Mouse (Mus musculus): ENCODE measurements around the gene Mob3c. TPM values are rescaled to one million over a fixed set of nuclear protein-coding genes. Genes with fewer than 3 reads are reported as not detected.

Mob3c gene
- 19.3 and 30.2 TPM in 2 replicates for polyA plus RNA-seq (2012; ENCODE audit: insufficient read depth, low replicate concordance)

DNA sequence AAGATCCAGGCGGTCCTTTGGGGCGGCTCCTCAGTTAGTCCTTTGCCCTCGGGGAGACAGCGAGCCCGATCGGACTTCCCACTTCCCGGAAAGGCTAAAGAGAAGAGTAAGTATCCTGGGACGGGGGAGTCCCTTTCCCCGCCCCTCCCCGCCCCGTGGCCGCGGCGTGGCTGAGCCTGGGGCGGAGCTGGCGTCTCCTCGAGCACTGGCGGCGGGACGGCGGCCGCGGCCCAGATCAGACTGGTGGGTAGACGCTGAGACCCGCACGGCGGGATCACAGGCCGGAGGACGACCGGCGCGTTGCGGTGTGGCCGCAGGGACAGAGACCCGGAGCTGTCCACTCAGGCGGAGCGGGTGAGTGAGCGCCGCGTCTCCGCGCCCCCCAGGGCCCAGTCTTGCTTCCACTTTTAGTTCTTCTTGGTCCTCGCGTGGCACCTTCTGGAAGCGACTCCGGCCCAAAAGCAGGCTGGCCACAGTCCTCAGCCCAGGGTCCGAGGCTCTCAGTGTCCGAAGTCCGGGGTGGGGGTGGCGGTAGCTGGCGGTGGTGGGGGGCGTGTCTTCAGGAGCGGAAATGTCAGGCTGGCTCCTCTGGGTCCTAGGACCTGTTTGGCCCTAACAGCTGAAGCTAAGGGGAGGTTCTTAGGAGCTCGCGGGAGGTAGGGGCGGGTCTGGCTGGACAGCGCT, at the start of gene Mob3c:
Gene Mob3c (plus strand): TSS at position 205 of the 684 bp plus-strand sequence.
- Histone ChIP-seq H3K36me3 (replicated peaks; ENCODE audit: low read length) (peaks cover 50% of the 10 kb centered on the region), H3K9me3 (no peaks in the 10 kb centered on the region), H3K4me1 (peaks cover 92% of the 10 kb centered on the region), H3K27me3 (replicated peaks) (no peaks in the 10 kb centered on the region), H3K4me3 (replicated peaks) (peak within 1 kb of the TSS; percentile 92)
- TF ChIP-seq FLI1 (IDR thresholded peaks at IDR 0.05; ENCODE audit: low read length): no peak
- no peak for TF ChIP-seq GATA1 (IDR thresholded peaks at IDR 0.05; ENCODE audit: borderline replicate concordance, low read length)

DNA sequence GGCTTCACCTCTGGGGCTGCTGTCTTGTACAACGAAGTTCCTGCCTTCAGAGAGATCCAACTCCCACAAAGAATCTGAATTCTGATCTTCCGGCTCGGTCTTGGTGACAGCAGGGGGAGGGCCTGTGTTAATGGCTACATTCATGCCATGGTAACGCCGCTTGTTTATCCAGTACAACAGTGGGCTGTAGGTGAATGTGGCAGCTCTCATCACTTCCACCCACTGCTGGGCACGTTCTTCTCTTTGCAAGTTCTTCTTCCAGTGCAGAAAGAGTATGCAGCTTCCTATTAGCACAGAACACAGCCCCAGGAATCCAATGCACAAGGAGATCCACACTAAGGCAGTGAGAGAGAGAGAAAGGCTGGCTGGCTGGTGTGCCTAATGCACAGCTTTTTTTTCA, 47.6 kb upstream of the Mob3c start:
- Histone ChIP-seq H3K36me3 (replicated peaks; ENCODE audit: low read length) (peaks cover 41% of the 10 kb centered on the region), H3K4me1 (peaks cover 51% of the 10 kb centered on the region), H3K9me3 (peaks cover 3% of the 10 kb centered on the region; the same call in 1 of the 2 replicates), H3K27me3 (replicated peaks) (no peaks in the 10 kb centered on the region), H3K4me3 (replicated peaks) (no peak overlapping the region)
- TF ChIP-seq FLI1 (IDR thresholded peaks at IDR 0.05; ENCODE audit: low read length): no peak
- no peak for TF ChIP-seq GATA1 (IDR thresholded peaks at IDR 0.05; ENCODE audit: borderline replicate concordance, low read length)

DNA sequence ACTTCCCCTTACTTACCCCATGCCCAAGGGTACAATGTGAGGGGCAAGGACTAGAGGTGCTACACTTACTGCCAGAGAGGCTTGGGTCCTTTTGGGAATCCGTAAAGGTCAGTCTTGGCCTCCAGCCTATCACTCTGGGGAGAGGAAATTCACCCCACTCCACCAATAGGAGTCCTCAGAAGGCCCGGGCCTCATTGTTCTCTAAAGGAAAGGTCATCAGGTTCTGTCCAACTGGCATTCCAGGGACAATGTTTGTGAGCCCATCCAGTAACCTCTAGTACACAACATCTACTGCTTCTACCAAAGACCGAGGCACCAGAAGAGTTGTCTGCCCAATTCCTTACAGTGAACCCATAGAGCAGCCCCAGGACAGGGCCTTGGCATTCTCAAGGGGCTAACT, 47.0 kb upstream of the Mob3c start, which contains the start of gene Tex38:
Gene Tex38 (minus strand): TSS at position 101 of the 400 bp plus-strand sequence.
- Histone ChIP-seq H3K4me3 (replicated peaks) (no peak within 1 kb of the TSS), H3K4me1 (peaks cover 57% of the 10 kb centered on the region), H3K27me3 (replicated peaks) (no peaks in the 10 kb centered on the region), H3K9me3 (peaks cover 3% of the 10 kb centered on the region; the same call in 1 of the 2 replicates), H3K36me3 (replicated peaks; ENCODE audit: low read length) (peaks cover 36% of the 10 kb centered on the region)
- TF ChIP-seq GATA1 (IDR thresholded peaks at IDR 0.05; ENCODE audit: borderline replicate concordance, low read length) (no peak), FLI1 (IDR thresholded peaks at IDR 0.05; ENCODE audit: low read length) (no peak)

DNA sequence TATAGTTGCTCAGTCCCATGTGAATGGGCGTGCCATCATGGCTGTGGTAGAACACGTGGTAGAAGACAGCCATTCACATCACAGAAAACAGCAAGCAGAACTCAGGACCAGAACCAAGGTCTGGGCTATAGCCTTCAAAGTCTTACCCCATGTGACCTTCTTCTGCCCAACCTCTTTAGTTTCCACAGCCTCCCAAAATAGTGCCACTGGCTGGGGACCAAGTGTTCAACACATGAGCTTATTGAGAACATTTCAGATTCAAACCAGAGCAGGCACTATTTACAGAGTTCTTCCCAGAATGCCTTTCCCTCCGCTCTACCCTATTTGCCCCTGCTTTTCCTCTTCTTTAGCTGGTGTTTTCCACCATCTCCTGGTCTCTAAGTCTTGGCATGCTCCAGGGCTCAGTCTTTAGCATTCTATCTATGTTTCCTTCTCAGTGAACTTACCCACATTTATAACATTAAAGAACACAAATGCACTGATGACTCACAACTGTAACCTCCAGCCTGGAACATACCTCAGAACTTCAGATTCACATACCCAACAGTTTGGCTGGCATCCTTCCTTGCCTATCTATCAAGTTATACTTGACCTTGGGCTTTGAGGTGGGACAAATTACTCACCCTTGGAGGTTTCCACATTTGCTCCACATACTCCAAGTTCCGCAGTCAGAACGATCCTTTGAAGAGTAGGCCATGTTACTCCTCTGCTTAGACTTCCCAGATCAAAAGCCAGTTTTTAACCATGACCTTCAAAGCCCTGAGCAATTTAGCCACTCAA, 45.7 kb upstream of the Mob3c start:
- Histone ChIP-seq H3K4me3 (replicated peaks) (no peak overlapping the region), H3K36me3 (replicated peaks; ENCODE audit: low read length) (peaks cover 29% of the 10 kb centered on the region), H3K27me3 (replicated peaks) (no peaks in the 10 kb centered on the region), H3K4me1 (peaks cover 64% of the 10 kb centered on the region), H3K9me3 (peaks cover 3% of the 10 kb centered on the region; the same call in 1 of the 2 replicates)
- no peak for TF ChIP-seq GATA1 (IDR thresholded peaks at IDR 0.05; ENCODE audit: borderline replicate concordance, low read length)
- TF ChIP-seq FLI1 (IDR thresholded peaks at IDR 0.05; ENCODE audit: low read length): no peak

DNA sequence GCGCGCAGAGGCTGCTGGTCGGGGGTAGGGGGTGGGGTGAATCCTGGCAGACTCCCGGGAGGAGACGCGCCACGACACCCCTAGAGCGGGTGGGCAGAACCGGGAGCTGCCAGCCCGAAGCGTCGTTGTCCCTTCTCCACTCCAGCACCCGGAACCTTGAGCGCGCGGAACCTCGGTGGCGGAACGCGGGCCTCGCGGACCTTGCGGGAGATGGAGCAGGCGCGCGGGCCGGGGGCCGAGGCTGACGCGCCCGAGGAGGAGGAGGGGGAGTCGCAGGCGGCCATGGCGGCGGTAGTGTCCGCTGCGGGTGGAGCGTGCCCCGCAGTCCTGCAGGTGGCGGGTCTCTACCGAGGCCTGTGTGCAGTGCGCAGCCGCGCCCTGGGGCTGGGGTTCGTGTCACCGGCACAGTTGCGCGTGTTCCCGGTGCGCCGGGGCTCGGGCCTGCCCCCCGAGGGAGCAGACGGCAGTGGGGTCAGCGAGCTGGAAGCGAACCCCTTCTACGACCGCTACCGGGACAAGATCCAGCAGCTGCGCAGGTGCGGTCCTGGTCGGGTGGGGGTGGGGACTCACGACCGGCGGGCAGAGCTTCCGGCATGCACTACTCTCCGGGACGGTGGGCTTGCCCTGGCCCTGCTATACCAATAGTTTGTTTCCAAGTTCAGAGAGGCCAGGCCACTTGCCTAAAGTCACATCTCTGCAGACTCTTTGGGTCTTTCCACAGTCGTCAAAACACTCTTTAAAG, 43.0 kb upstream of the Mob3c start, which contains the start of gene Atpaf1:
Gene Atpaf1 (plus strand): TSS at position 44 of the 742 bp plus-strand sequence.
- Histone ChIP-seq H3K4me1 (peaks cover 54% of the 10 kb centered on the region), H3K36me3 (replicated peaks; ENCODE audit: low read length) (peaks cover 37% of the 10 kb centered on the region), H3K9me3 (peaks cover 3% of the 10 kb centered on the region; the same call in 1 of the 2 replicates), H3K27me3 (replicated peaks) (no peaks in the 10 kb centered on the region), H3K4me3 (replicated peaks) (peak within 1 kb of the TSS; percentile 95)
- TF ChIP-seq GATA1 (IDR thresholded peaks at IDR 0.05; ENCODE audit: borderline replicate concordance, low read length): no peak
- no peak for TF ChIP-seq FLI1 (IDR thresholded peaks at IDR 0.05; ENCODE audit: low read length)

DNA sequence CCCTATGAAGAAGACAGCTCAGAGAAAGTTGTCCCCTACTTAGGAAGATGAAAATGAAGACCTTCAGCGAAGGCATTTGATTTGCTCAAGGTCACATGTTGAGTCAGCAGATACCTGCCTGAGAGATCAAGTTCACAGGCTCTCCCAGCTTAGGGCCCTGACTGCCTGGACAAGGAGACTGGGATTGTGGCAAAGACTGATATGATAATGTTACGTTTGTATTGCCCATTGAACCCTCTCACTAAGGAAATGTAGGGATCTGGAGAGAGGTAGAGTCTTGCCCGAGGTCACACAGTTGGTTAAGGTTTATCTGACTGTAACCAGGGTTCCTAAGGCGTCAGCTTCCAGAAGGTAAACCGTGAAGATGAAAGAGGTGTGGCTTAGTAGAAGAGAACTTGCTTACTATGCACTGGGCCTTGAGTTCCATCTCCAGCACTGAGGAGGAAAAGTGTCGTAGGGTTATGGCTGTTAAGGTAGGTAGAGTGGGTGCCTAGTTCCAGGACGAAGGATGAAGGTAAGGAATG, 42.3 kb upstream of the Mob3c start:
- peaks cover 3% of the 10 kb centered on the region; the same call in 1 of the 2 replicates for H3K9me3 ChIP-seq
- TF ChIP-seq GATA1 (IDR thresholded peaks at IDR 0.05; ENCODE audit: borderline replicate concordance, low read length): no peak
- no peak for TF ChIP-seq FLI1 (IDR thresholded peaks at IDR 0.05; ENCODE audit: low read length)
- no peaks in the 10 kb centered on the region for H3K27me3 ChIP-seq (replicated peaks)
- peaks cover 47% of the 10 kb centered on the region for H3K4me1 ChIP-seq
- peak overlapping the region; percentile 95 for H3K4me3 ChIP-seq (replicated peaks)
- H3K36me3 ChIP-seq (replicated peaks; ENCODE audit: low read length): peaks cover 43% of the 10 kb centered on the region

DNA sequence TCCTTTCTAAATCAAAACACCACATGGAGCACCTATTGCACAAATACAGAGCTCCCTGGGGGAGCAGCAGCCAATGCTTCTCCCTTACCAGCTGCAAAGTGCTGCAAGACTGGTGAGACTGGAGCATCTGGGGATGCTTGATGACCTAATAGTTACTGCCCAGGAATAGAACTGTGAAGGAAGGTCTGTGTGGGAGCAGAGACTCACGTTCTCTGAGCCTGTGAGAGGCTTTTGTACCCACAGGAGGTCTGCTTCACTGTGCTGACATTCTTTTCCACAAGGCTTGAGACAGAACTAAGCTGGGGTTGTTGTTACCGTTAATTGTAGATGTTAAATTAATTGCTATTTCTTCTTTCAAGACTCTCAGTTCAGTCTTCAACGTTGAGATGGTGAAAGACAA, 37.0 kb upstream of the Mob3c start:
- TF ChIP-seq GATA1 (IDR thresholded peaks at IDR 0.05; ENCODE audit: borderline replicate concordance, low read length): no peak
- no peak for TF ChIP-seq FLI1 (IDR thresholded peaks at IDR 0.05; ENCODE audit: low read length)
- no peaks in the 10 kb centered on the region for H3K27me3 ChIP-seq (replicated peaks)
- peaks cover 49% of the 10 kb centered on the region for H3K4me1 ChIP-seq
- H3K9me3 ChIP-seq: no peaks in the 10 kb centered on the region
- peaks cover 86% of the 10 kb centered on the region for H3K36me3 ChIP-seq (replicated peaks; ENCODE audit: low read length)
- H3K4me3 ChIP-seq (replicated peaks): no peak overlapping the region

DNA sequence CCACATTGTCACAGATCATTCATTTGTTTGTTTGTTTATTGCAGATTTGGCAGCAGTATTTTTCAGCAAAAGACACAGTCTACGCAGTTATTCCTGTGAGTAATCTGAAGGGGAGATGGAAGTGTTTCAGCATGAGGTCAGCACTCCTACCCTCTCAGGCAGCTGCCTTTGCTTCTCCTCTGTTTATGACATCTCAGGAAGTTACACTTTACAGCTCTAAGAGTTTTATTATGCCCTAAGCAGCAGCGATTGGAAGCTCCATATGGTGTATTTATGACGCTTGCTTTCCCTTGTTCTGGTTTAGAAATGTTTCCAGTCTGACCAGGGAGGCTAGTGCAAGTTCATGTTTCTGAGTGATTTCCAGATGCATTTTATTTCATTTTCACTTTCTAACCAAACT, 32.5 kb upstream of the Mob3c start:
- TF ChIP-seq FLI1 (IDR thresholded peaks at IDR 0.05; ENCODE audit: low read length) (no peak), GATA1 (IDR thresholded peaks at IDR 0.05; ENCODE audit: borderline replicate concordance, low read length) (no peak)
- H3K36me3 ChIP-seq (replicated peaks; ENCODE audit: low read length): peaks cover 91% of the 10 kb centered on the region

DNA sequence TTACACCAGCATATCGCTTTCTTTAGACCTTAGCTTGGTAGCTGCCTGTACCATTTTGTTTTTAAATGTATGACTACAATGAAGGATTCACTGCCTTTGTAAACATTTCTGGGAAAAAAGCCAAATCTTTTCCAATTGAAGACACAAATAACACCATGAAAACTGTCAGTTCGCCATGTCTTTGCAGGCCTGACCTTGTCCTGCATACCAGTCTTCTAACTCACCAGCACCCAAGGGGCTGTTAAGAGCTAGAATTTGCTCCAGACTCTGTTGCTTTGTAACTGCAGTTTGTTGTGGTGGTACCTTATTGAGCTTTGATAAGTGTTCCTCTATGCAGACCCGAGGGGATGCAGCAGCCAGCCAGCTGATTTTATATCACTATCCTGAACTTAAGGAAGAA, 27.9 kb upstream of the Mob3c start:
- H3K36me3 ChIP-seq (replicated peaks; ENCODE audit: low read length): peaks cover 85% of the 10 kb centered on the region
- H3K4me1 ChIP-seq: peaks cover 19% of the 10 kb centered on the region
- no peaks in the 10 kb centered on the region for H3K27me3 ChIP-seq (replicated peaks)
- H3K4me3 ChIP-seq (replicated peaks): no peak overlapping the region
- TF ChIP-seq GATA1 (IDR thresholded peaks at IDR 0.05; ENCODE audit: borderline replicate concordance, low read length) (no peak), FLI1 (IDR thresholded peaks at IDR 0.05; ENCODE audit: low read length) (no peak)
- no peaks in the 10 kb centered on the region for H3K9me3 ChIP-seq

More for the DNA sequence above, 32.5 kb upstream of the Mob3c start:
- Histone ChIP-seq H3K9me3 (no peaks in the 10 kb centered on the region), H3K4me1 (peaks cover 34% of the 10 kb centered on the region), H3K27me3 (replicated peaks) (no peaks in the 10 kb centered on the region), H3K4me3 (replicated peaks) (peak overlapping the region; percentile 4)

Measured in megakaryocyte, embryonic 14.5 days (primary cell).